Mouse (Mus musculus): Measurements from ENCODE around the gene Rpgrip1l. TPM values are rescaled to one million over a fixed set of nuclear protein-coding genes. Genes with fewer than 3 reads are reported as not detected.

The Rpgrip1l gene
- polyA plus RNA-seq, 1 experiment from 2014 or later, result 2.6 TPM

- Histone ChIP-seq H3K4me2 (replicated peaks; ENCODE audit: low read depth) (no peak overlapping the region), H3K36me3 (ENCODE audit: control insufficient read depth, insufficient read depth) (no peaks in the 10 kb centered on the region), H3K4me1 (replicated peaks; ENCODE audit: control insufficient read depth, insufficient read depth, low read length) (no peaks in the 10 kb centered on the region), H3K9me3 (ENCODE audit: control insufficient read depth) (no peaks in the 10 kb centered on the region), H3K27ac (ENCODE audit: low read depth, low read length) (no peak overlapping the region), H3K27me3 (replicated peaks; ENCODE audit: control insufficient read depth, insufficient read depth, low read length) (no peaks in the 10 kb centered on the region), H3K4me3 (ENCODE audit: low read depth, low read length) (no peak overlapping the region), H3K9ac (ENCODE audit: low read depth, low read length) (no peak overlapping the region)
- WGBS, result 80% methylated on average over 11 of the region's 11 CpGs
- no peak for ATAC-seq
- no peak for TF ChIP-seq CTCF (IDR thresholded peaks at IDR 0.05; ENCODE audit: low read depth)
These were observed 43.1 kb upstream of the Rpgrip1l start for GRCm38 (mm10) chr8:91355956-91356699.

- ATAC-seq, result no peak
- 60% methylated on average over 10 of the region's 10 CpGs for WGBS
- no peak overlapping the region for H3K27ac ChIP-seq (ENCODE audit: low read depth, low read length)
- TF ChIP-seq CTCF (IDR thresholded peaks at IDR 0.05; ENCODE audit: low read depth), result no peak
- no peak overlapping the region for H3K4me2 ChIP-seq (replicated peaks; ENCODE audit: low read depth)
- no peak overlapping the region for H3K4me3 ChIP-seq (ENCODE audit: low read depth, low read length)
- no peaks in the 10 kb centered on the region for H3K27me3 ChIP-seq (replicated peaks; ENCODE audit: control insufficient read depth, insufficient read depth, low read length)
- H3K9me3 ChIP-seq (ENCODE audit: control insufficient read depth), result no peaks in the 10 kb centered on the region
- H3K36me3 ChIP-seq (ENCODE audit: control insufficient read depth, insufficient read depth), result no peaks in the 10 kb centered on the region
- no peaks in the 10 kb centered on the region for H3K4me1 ChIP-seq (replicated peaks; ENCODE audit: control insufficient read depth, insufficient read depth, low read length)
- no peak overlapping the region for H3K9ac ChIP-seq (ENCODE audit: low read depth, low read length)
These were observed 42.3 kb upstream of the Rpgrip1l start for GRCm38 (mm10) chr8:91355301-91355905.

- 91% methylated on average over 4 of the region's 4 CpGs for WGBS
- peak; percentile 51 for TF ChIP-seq CTCF (IDR thresholded peaks at IDR 0.05; ENCODE audit: low read depth)
- H3K27me3 ChIP-seq (replicated peaks; ENCODE audit: control insufficient read depth, insufficient read depth, low read length), result no peaks in the 10 kb centered on the region
These were observed 40.8 kb upstream of the Rpgrip1l start for GRCm38 (mm10) chr8:91353907-91354306.

GRCm38 (mm10) chr8:91353062-91353461 is 40.0 kb upstream of the Rpgrip1l start:
- no peaks in the 10 kb centered on the region for H3K27me3 ChIP-seq (replicated peaks; ENCODE audit: control insufficient read depth, insufficient read depth, low read length)
- H3K36me3 ChIP-seq (ENCODE audit: control insufficient read depth, insufficient read depth), result no peaks in the 10 kb centered on the region
- no peak overlapping the region for H3K27ac ChIP-seq (ENCODE audit: low read depth, low read length)
- no peaks in the 10 kb centered on the region for H3K4me1 ChIP-seq (replicated peaks; ENCODE audit: control insufficient read depth, insufficient read depth, low read length)
- WGBS, result 77% methylated on average over 5 of the region's 5 CpGs
- H3K9ac ChIP-seq (ENCODE audit: low read depth, low read length), result no peak overlapping the region
- H3K4me3 ChIP-seq (ENCODE audit: low read depth, low read length), result no peak overlapping the region
- no peaks in the 10 kb centered on the region; the same call in 1 of the 2 replicates for H3K9me3 ChIP-seq (ENCODE audit: control insufficient read depth)
- no peak overlapping the region for H3K4me2 ChIP-seq (replicated peaks; ENCODE audit: low read depth)
- TF ChIP-seq CTCF (IDR thresholded peaks at IDR 0.05; ENCODE audit: low read depth), result no peak
- ATAC-seq, result no peak

More at GRCm38 (mm10) chr8:91353907-91354306, 40.8 kb upstream of the Rpgrip1l start:
- no peak for ATAC-seq
- Histone ChIP-seq H3K36me3 (ENCODE audit: control insufficient read depth, insufficient read depth) (no peaks in the 10 kb centered on the region), H3K4me3 (ENCODE audit: low read depth, low read length) (no peak overlapping the region), H3K9ac (ENCODE audit: low read depth, low read length) (no peak overlapping the region), H3K4me1 (replicated peaks; ENCODE audit: control insufficient read depth, insufficient read depth, low read length) (no peaks in the 10 kb centered on the region), H3K27ac (ENCODE audit: low read depth, low read length) (no peak overlapping the region), H3K4me2 (replicated peaks; ENCODE audit: low read depth) (no peak overlapping the region), H3K9me3 (ENCODE audit: control insufficient read depth) (no peaks in the 10 kb centered on the region; the same call in 1 of the 2 replicates)

GRCm38 (mm10) chr8:91352598-91352997 is 39.5 kb upstream of the Rpgrip1l start:
- WGBS, result 90% methylated on average over 3 of the region's 3 CpGs
- Histone ChIP-seq H3K27me3 (replicated peaks; ENCODE audit: control insufficient read depth, insufficient read depth, low read length) (no peaks in the 10 kb centered on the region), H3K9me3 (ENCODE audit: control insufficient read depth) (no peaks in the 10 kb centered on the region; the same call in 1 of the 2 replicates), H3K4me3 (ENCODE audit: low read depth, low read length) (no peak overlapping the region), H3K9ac (ENCODE audit: low read depth, low read length) (no peak overlapping the region), H3K27ac (ENCODE audit: low read depth, low read length) (no peak overlapping the region), H3K36me3 (ENCODE audit: control insufficient read depth, insufficient read depth) (no peaks in the 10 kb centered on the region), H3K4me2 (replicated peaks; ENCODE audit: low read depth) (no peak overlapping the region), H3K4me1 (replicated peaks; ENCODE audit: control insufficient read depth, insufficient read depth, low read length) (no peaks in the 10 kb centered on the region)
- TF ChIP-seq CTCF (IDR thresholded peaks at IDR 0.05; ENCODE audit: low read depth), result no peak
- no peak for ATAC-seq

- no peak overlapping the region for H3K4me3 ChIP-seq (ENCODE audit: low read depth, low read length)
- H3K27me3 ChIP-seq (replicated peaks; ENCODE audit: control insufficient read depth, insufficient read depth, low read length), result no peaks in the 10 kb centered on the region
- H3K36me3 ChIP-seq (ENCODE audit: control insufficient read depth, insufficient read depth), result no peaks in the 10 kb centered on the region
- H3K4me2 ChIP-seq (replicated peaks; ENCODE audit: low read depth), result no peak overlapping the region
- WGBS, result 68% methylated on average over 7 of the region's 7 CpGs
- no peak for TF ChIP-seq CTCF (IDR thresholded peaks at IDR 0.05; ENCODE audit: low read depth)
- H3K9ac ChIP-seq (ENCODE audit: low read depth, low read length), result no peak overlapping the region
- no peaks in the 10 kb centered on the region; the same call in 1 of the 2 replicates for H3K9me3 ChIP-seq (ENCODE audit: control insufficient read depth)
- no peak for ATAC-seq
- no peak overlapping the region for H3K27ac ChIP-seq (ENCODE audit: low read depth, low read length)
- H3K4me1 ChIP-seq (replicated peaks; ENCODE audit: control insufficient read depth, insufficient read depth, low read length), result no peaks in the 10 kb centered on the region
These were observed 37.6 kb upstream of the Rpgrip1l start for GRCm38 (mm10) chr8:91350628-91351027.
